ENCODE assay signal across 7 mouse cellular contexts in genomic region chr19:55315452-55316108, GRCm38 (mm10). TPM values are rescaled to one million over a fixed set of nuclear protein-coding genes. Genes with fewer than 3 reads are reported as not detected.
A peak's percentile ranks its signal among the peaks of the same experiment; 100 is the strongest.
DNase-seq lines count a peak whose midpoint lies in the region; ATAC-seq and TF ChIP-seq lines count a peak whose summit lies in the region.

Gene Zdhhc6, minus strand, starts transcription at chr19:55316032.

- H3K27me3 ChIP-seq in embryonic facial prominence, embryonic 12.5 days, result no peaks in the 10 kb centered on the region
- H3K27me3 ChIP-seq in intestine, postnatal 0 days (replicated peaks; ENCODE audit: control insufficient read depth, insufficient read depth, low read length), result no peaks in the 10 kb centered on the region

- peak within 1 kb of the TSS; percentile 87 for H3K4me2 ChIP-seq in embryonic facial prominence, embryonic 12.5 days (replicated peaks)
- peak within 1 kb of the TSS; percentile 96 for H3K4me2 ChIP-seq in intestine, postnatal 0 days (replicated peaks; ENCODE audit: low read depth)

- intact Hi-C loops in left cerebral cortex, postnatal 14 days (cut with DNase I), result no loop called here

- under 1% methylated on average over 60 of the region's 60 CpGs for WGBS in embryonic facial prominence, embryonic 12.5 days
- under 1% methylated on average over 60 of the region's 60 CpGs for WGBS in intestine, postnatal 0 days

- peak; percentile 72 for ATAC-seq in embryonic facial prominence, embryonic 12.5 days (ENCODE audit: insufficient number of reproducible peaks, insufficient read depth, low FRiP score, low TSS enrichment)
- peak; percentile 78 for ATAC-seq in granulocyte monocyte progenitor cell, adult 5-6 weeks (replicated peaks; ENCODE audit: poor library complexity, severe bottlenecking)
- peak; percentile 75 for ATAC-seq in intestine, postnatal 0 days
- peak; percentile 59 for ATAC-seq in megakaryocyte-erythroid progenitor cell, adult 5-6 weeks (replicated peaks; ENCODE audit: low FRiP score, low TSS enrichment, poor library complexity, severe bottlenecking)

- H3K36me3 ChIP-seq in embryonic facial prominence, embryonic 12.5 days, result peaks cover 17% of the 10 kb centered on the region
- H3K36me3 ChIP-seq in intestine, postnatal 0 days (ENCODE audit: control insufficient read depth, insufficient read depth), result peaks cover 22% of the 10 kb centered on the region

- peak within 1 kb of the TSS; percentile 89 for H3K27ac ChIP-seq in embryonic facial prominence, embryonic 12.5 days
- peak within 1 kb of the TSS; percentile 88 for H3K27ac ChIP-seq in intestine, postnatal 0 days (ENCODE audit: low read depth, low read length)

- 0 out of 2 replicates have a peak, but pooled peaks have one; percentile 1 for TF ChIP-seq CTCF in intestine, postnatal 0 days (IDR thresholded peaks at IDR 0.05; ENCODE audit: low read depth)

- no peaks in the 10 kb centered on the region for H3K9me3 ChIP-seq in embryonic facial prominence, embryonic 12.5 days
- no peaks in the 10 kb centered on the region for H3K9me3 ChIP-seq in intestine, postnatal 0 days (ENCODE audit: control insufficient read depth)

- peaks cover 19% of the 10 kb centered on the region for H3K4me1 ChIP-seq in embryonic facial prominence, embryonic 12.5 days
- H3K4me1 ChIP-seq in intestine, postnatal 0 days (replicated peaks; ENCODE audit: control insufficient read depth, insufficient read depth, low read length), result no peaks in the 10 kb centered on the region; the same call in 1 of the 2 replicates

- peak within 1 kb of the TSS; percentile 78 for H3K9ac ChIP-seq in embryonic facial prominence, embryonic 12.5 days
- H3K9ac ChIP-seq in intestine, postnatal 0 days (ENCODE audit: low read depth, low read length), result peak within 1 kb of the TSS; percentile 74

- peak; percentile 89 for DNase-seq in adrenal gland, postnatal 25 days
- peak; percentile 64 to 86 for DNase-seq in left cerebral cortex, postnatal 14 days (ENCODE audit: low spot score in 2 of 2)
- DNase-seq in spleen, adult 12 weeks (ENCODE audit: low spot score), result peak; percentile 82

- peak within 1 kb of the TSS; percentile 92 for H3K4me3 ChIP-seq in embryonic facial prominence, embryonic 12.5 days
- H3K4me3 ChIP-seq in intestine, postnatal 0 days (ENCODE audit: low read depth, low read length), result peak within 1 kb of the TSS; percentile 80

RNA-seq across cellular contexts. Expression of gene Zdhhc6, which starts in this region (rescaled TPM):
- 50.3 and 50.9 TPM in 2 replicates for total RNA-seq in adrenal gland, postnatal 25 days (2021)
- polyA plus RNA-seq in embryonic facial prominence, embryonic 12.5 days (2016; fragmentation: Nextera tagmentation; extraction: Ambion mirVana), result 96.8 and 97.2 TPM in 2 replicates
- total RNA-seq in granulocyte monocyte progenitor cell, adult 5-6 weeks (2014; fragmentation: Nextera tagmentation), result 58.5 and 59.7 TPM in 2 replicates
- total RNA-seq in granulocyte monocyte progenitor cell, adult 5-6 weeks (2017), result 55.1 and 67.3 TPM in 2 replicates
- polyA plus RNA-seq in intestine, postnatal 0 days (2015; fragmentation: Nextera tagmentation; extraction: Ambion mirVana), result 39.8 and 44.7 TPM in 2 replicates
- total RNA-seq in left cerebral cortex, postnatal 14 days (2021), result 10 to 100 TPM; 24.0 to 28.0 TPM
- 80.1 and 80.5 TPM in 2 replicates for total RNA-seq in megakaryocyte-erythroid progenitor cell, adult 5-6 weeks (2014; fragmentation: Nextera tagmentation)
- 66.1 and 68.1 TPM in 2 replicates for total RNA-seq in megakaryocyte-erythroid progenitor cell, adult 5-6 weeks (2017)

Comparison
In these comparisons a context has a peak if more than half of its experiments do, and no peak if none do; other contexts are left out.
1. Peak in every context shown above with its lines: DNase-seq, ATAC-seq, H3K4me3 ChIP-seq and H3K27ac ChIP-seq.